Mouse (Mus musculus) cerebellum, adult 2 months (tissue): Measurements from ENCODE around the gene Epha8. TPM values are rescaled to one million over a fixed set of nuclear protein-coding genes. Genes with fewer than 3 reads are reported as not detected.

ENCODE experiments used
- DNase-seq, 2 experiments: peaks; one replicate each; pipeline ENCODE4 v3.0.0; 2021
- H3K27ac ChIP-seq: fragments of 200-500 bp; 2 replicates; pipeline ENCODE4 v1.5.1; 2012; ENCODE audit warnings: low read length, control low read depth, inconsistent platforms; ENCODE audit not compliant: insufficient read depth
- H3K27me3 ChIP-seq: fragments of 200-500 bp; 2 replicates; pipeline ENCODE4 v1.6.1; 2012; ENCODE audit warnings: inconsistent platforms, mild to moderate bottlenecking, low read length, moderate library complexity; ENCODE audit not compliant: control insufficient read depth, insufficient read depth
- H3K4me1 ChIP-seq: fragments of 200-500 bp; 2 replicates; pipeline ENCODE4 v1.6.1; 2011; ENCODE audit warnings: low read length; ENCODE audit not compliant: control insufficient read depth, insufficient read depth
- H3K4me3 ChIP-seq: fragments of 200-500 bp; replicated peaks from 2 replicates; pipeline ENCODE3; 2011; ENCODE audit warnings: mild to moderate bottlenecking, low read depth, low read length, control low read depth; ENCODE audit not compliant: insufficient read depth
- CTCF ChIP-seq: fragments of 200-500 bp; IDR thresholded peaks from 2 replicates; pipeline ENCODE4 v1.5.1; 2011; ENCODE audit warnings: low read depth, mild to moderate bottlenecking, control low read depth, low read length, moderate library complexity, borderline replicate concordance; ENCODE audit not compliant: insufficient read depth
- POLR2A ChIP-seq: fragments of 200-500 bp; IDR thresholded peaks from 2 replicates; pipeline ENCODE4 v1.6.1; 2011; ENCODE audit warnings: low read length, control low read depth, borderline replicate concordance; ENCODE audit not compliant: insufficient read depth
- WGBS: fragments of 180-500 bp; shearing (Covaris S2); methylation state at CpG from one replicate; pipeline ENCODE4 v1.1.7; 2018; 5-methylcytosine and 5-hydroxymethylcytosine counted together
- polyA plus RNA-seq: library from polyadenylated mRNA; depleted of rRNA; stranded (reverse); fragments of >200 nt; gene quantifications from 2 replicates; pipeline ENCODE4 v1.2.3, GENCODE M21; 2012

The Epha8 gene
- polyA plus RNA-seq, 1 experiment, result 44.5 TPM

DNA sequence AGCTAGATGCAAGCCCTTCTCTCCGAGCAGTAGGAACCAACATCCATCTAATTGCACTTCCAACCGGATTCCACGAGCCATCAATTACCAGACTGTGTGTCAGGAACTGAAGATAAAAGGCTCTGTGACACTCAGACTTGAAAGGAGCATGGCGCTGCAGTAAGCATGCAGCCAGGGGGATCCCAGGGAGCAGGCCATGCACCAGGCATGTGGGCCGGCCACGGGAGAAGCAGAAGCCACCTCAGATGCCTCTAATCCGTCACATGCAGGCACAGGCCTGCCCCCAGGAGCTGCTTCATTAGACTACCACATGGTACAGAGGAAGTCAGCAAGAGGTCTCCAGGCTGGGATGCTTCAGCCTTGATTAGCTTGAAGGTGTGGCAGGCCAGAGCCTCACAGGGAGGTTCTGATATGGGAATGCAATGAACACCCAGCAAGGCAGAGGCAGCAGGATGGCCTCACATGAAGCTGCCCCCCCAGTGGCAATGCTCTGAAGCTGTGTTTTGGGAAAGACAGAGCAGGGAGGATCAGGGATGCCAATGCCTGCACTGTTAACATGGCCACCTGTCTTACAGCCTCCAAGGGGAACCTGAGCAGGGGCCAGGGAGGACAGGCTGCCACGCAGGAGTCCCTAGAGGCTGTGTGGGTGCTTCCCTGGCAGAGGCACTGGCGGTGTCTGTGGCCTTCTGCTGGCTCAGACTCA, 25.5 kb upstream of the Epha8 start:
- no peaks in the 10 kb centered on the region for H3K27me3 ChIP-seq
- WGBS, result 49% methylated on average over 9 of the region's 9 CpGs
- DNase-seq, result peak; percentile 23 to 30
- TF ChIP-seq CTCF (no peak), POLR2A (no peak)
- no peak overlapping the region for H3K27ac ChIP-seq
- H3K4me1 ChIP-seq, result peaks cover 19% of the 10 kb centered on the region
- H3K4me3 ChIP-seq, result no peak overlapping the region

DNA sequence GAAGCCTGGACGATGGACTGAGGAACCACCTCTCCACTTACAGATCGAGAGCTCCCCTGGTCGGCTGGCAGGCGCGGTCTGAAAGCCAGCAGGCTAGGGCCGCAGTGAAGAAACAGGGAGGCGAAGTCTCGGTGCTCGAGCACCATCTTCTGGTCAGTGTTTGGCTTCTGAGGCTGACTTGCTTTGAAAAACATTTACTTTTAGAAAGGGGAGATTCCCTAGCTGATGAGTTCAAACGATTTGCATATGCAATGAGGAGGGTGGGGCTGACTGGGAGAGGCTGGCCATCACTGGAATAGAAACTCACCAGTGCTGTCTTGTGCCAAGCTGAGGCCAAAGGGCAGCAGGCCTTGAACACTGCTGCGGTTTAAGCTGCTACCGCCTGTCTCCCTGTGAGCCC, 24.7 kb upstream of the Epha8 start:
- Histone ChIP-seq H3K27ac (no peak overlapping the region), H3K4me3 (no peak overlapping the region), H3K4me1 (peaks cover 19% of the 10 kb centered on the region), H3K27me3 (no peaks in the 10 kb centered on the region)
- WGBS, result 14% methylated on average over 12 of the region's 12 CpGs
- DNase-seq, result peak; percentile 74 to 76
- peak; percentile 82 for TF ChIP-seq CTCF
- no peak for TF ChIP-seq POLR2A

DNA sequence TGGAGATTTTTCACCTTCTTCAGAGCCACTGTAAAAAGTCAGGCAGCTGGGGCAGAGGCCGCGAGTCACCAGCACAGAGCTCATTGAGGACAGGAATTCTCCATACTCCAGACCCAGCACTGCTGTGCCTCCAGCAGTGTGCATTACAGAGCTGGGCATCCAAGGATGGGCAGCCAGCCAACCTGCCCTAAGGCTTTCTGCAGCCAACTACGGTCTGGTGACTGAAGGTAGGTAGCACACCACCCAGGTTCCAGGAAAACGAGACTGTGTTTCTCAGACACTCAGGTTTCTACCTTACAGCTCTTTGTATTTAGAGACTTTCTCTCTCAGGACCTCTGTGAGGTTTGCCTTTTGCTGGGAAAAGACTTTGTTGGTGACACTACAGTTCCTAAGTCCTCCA, 24.3 kb upstream of the Epha8 start:
- no peak for TF ChIP-seq CTCF
- DNase-seq, result peak; percentile 46 to 56
- peaks cover 19% of the 10 kb centered on the region for H3K4me1 ChIP-seq
- H3K27ac ChIP-seq, result no peak overlapping the region
- H3K4me3 ChIP-seq, result no peak overlapping the region
- no peaks in the 10 kb centered on the region for H3K27me3 ChIP-seq
- WGBS, result 37% methylated on average over 4 of the region's 4 CpGs

DNA sequence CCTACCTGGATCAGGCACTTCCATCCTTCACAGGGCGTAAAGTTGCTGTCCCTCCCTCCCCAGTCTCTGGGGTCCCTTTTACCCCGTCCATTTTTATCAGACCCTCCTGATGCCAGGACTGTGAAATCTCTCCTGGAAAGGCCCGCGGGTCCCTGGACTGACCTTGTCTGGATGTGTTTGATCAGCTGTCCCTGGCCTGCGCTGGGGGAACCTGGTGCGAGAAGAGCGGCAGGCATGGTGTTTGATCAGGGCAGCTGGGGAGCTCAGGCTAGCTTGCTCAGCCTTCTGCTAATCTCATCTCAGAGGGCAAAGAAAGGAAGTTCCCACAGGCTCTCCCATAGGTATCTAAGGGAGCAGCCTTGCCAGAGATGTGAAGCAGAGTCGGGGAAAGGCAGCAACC, 20.6 kb upstream of the Epha8 start:
- no peaks in the 10 kb centered on the region for H3K27me3 ChIP-seq
- no peak overlapping the region for H3K4me3 ChIP-seq
- H3K4me1 ChIP-seq, result peaks cover 12% of the 10 kb centered on the region
- 72% methylated on average over 8 of the region's 8 CpGs for whole genome bisulfite sequencing
- no peak for TF ChIP-seq CTCF
- TF ChIP-seq POLR2A, result no peak
- no peak for DNase-seq
- no peak overlapping the region for H3K27ac ChIP-seq

DNA sequence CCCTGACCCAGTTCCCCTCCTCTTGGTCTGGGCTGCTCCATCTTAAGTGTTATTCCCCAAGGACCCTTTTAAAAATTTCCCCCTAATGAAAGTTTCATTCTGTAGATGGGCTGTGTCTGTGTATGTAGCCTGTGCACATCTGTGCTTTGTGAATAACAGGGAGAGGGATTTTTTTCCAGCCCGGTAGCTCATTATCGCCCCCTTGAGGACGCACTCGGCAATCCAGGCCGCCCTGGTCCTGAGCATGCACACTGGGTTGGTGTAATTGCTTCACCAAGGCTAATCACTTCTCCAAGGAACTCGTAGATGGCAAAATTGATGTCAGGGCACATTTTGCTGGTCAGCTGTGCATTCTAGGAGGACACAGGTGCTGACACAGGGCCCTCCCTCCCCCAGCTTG, 14.3 kb upstream of the Epha8 start:
- no peaks in the 10 kb centered on the region for H3K4me1 ChIP-seq
- no peak overlapping the region for H3K27ac ChIP-seq
- TF ChIP-seq POLR2A (no peak), CTCF (peak; percentile 66)
- peak; percentile 37 to 63 for DNase-seq
- 15% methylated on average over 6 of the region's 6 CpGs for WGBS
- no peak overlapping the region for H3K4me3 ChIP-seq
- H3K27me3 ChIP-seq, result no peaks in the 10 kb centered on the region

DNA sequence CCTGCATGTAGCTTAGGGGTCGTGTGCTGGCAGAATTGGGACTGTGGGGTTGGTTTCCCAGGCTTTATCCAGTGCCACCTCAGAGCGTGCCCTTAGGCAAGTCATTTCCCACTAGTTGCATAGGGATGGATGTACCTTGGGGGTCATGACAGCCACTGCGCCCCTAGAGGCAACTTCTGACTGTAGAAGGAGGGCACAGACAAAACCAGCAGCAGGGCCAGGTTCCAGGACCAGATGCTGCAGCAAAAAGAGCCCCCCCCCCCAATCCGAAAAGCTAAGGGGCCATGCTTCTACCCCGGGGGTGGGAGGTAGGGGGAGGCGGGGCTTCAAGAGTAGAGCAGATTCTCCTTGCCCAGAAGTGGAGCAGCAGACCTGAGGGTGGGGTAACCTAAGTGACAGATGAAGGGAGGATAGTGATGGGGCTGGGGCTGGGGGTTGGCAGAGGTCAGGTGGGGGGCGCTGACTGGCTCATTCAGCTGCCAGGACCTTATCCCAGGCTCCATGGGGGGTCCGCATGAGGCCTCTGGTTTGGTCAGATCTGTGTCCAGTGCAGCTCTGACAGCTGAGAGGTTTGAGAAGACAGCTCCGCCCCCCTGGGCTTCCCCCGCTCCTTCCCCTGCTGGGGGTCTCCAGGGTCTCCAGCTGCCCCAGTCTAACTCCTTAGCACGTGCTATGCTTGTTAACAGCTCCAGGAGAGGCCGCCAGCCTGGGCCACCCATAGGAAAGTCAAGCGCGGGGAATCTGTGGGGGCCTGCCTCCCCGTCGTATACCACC, 13.1 kb upstream of the Epha8 start:
- Histone ChIP-seq H3K4me1 (no peaks in the 10 kb centered on the region), H3K27ac (no peak overlapping the region), H3K27me3 (no peaks in the 10 kb centered on the region), H3K4me3 (no peak overlapping the region)
- DNase-seq, result no peak
- WGBS, result 36% methylated on average over 16 of the region's 16 CpGs
- TF ChIP-seq POLR2A (no peak), CTCF (0 out of 2 replicates have a peak, but pooled peaks have one; percentile 4)

DNA sequence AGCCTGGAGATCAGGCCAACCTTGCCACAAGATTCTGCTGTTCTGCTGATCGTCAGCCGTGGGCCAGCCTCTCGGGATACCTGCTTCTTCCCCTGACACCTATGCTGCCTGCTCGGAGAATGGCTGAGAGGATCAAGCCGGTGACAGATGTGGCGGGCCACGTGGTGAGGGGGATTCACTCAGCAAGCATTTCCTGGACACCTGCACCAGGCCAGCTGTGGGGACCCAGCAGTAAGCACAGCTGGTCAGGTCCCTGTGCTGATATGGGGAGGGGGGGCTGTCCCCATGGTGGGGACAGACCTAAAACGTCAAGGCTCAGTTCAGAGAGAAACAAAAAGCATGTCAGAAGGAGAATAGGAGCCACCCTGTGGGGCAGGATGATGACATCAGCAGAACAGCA, 12.5 kb upstream of the Epha8 start:
- H3K4me1 ChIP-seq, result no peaks in the 10 kb centered on the region

DNA sequence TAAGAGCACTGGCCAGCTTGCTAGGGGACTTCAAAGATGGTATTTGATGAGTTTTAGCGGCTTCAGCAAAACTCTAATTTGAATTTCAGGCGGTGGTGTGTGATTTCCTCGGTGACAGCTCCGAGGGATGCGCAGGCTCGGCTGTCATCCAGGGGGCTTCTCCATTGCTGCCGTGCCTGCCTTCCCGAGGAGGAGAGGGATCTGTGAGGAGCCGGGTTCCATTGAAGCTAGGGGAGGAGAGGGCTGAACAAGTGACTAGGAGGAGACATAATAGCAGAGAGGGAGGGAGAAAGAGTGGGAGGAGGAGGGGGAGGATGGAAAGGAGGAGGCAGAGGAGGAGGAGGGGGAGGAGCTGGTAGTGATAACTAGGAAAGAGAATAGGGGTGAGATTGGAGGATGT, 10.9 kb upstream of the Epha8 start:
- H3K27me3 ChIP-seq, result no peaks in the 10 kb centered on the region
- no peak overlapping the region for H3K4me3 ChIP-seq
- TF ChIP-seq POLR2A (no peak), CTCF (no peak)
- no peaks in the 10 kb centered on the region for H3K4me1 ChIP-seq
- WGBS, result 46% methylated on average over 9 of the region's 9 CpGs
- H3K27ac ChIP-seq, result no peak overlapping the region
- no peak for DNase-seq

More for the DNA sequence above, 12.5 kb upstream of the Epha8 start:
- Histone ChIP-seq H3K4me3 (no peak overlapping the region), H3K27me3 (no peaks in the 10 kb centered on the region), H3K27ac (no peak overlapping the region)
- no peak for DNase-seq
- TF ChIP-seq CTCF (no peak), POLR2A (no peak)
- WGBS, result 72% methylated on average over 8 of the region's 8 CpGs
